Mouse (Mus musculus): Measurements from ENCODE around the gene Ccr6. TPM values are rescaled to one million over a fixed set of nuclear protein-coding genes. Genes with fewer than 3 reads are reported as not detected.

Ccr6 gene
- total RNA-seq, 1 experiment = 0.18 TPM

- Histone ChIP-seq H3K4me3 (ENCODE audit: insufficient read depth in 1 of 2, low read depth in 1 of 2, low read length in 2 of 2, poor library complexity in 1 of 2, severe bottlenecking in 1 of 2) (no peak overlapping the region), H3K27ac (ENCODE audit: insufficient read depth, low read depth, low read length, poor library complexity, severe bottlenecking) (no peak overlapping the region), H3K4me1 (ENCODE audit: control insufficient read depth in 2 of 2, insufficient read depth in 2 of 2, low read length in 2 of 2, poor library complexity in 1 of 2) (peaks cover 0 to 32% of the 10 kb centered on the region in 2 experiments; a peak in 2 of 4 replicates), H3K9me3 (ENCODE audit: control insufficient read depth, insufficient read depth, low read depth, low read length) (no peaks in the 10 kb centered on the region), H3K9ac (ENCODE audit: insufficient read depth, low read depth, low read length, poor library complexity, severe bottlenecking) (no peak overlapping the region), H3K36me3 (ENCODE audit: control insufficient read depth, insufficient read depth, low read length, poor library complexity, severe bottlenecking) (no peaks in the 10 kb centered on the region)
- in situ Hi-C loops (cut with MboI; ENCODE audit: low sequenced_read_pairs in 2 of 2, unreplicated experiment in 2 of 2) = no loop called here
- no peak for TF ChIP-seq MAFK (IDR thresholded peaks at IDR 0.05; ENCODE audit: insufficient read depth, low read depth, low read length)
- TF ChIP-seq ZNF384 (IDR thresholded peaks at IDR 0.05; ENCODE audit: low read depth, low read length) = no peak
- TF ChIP-seq CHD2 (IDR thresholded peaks at IDR 0.05; ENCODE audit: low read depth, low read length) = no peak
- TF ChIP-seq ZC3H11A (IDR thresholded peaks at IDR 0.05; ENCODE audit: borderline replicate concordance, low read depth, low read length) = no peak
- TF ChIP-seq HCFC1 (IDR thresholded peaks at IDR 0.05; ENCODE audit: borderline replicate concordance, insufficient read depth, low read length) = no peak
- no peak for DNase-seq (ENCODE audit: low read depth, low spot score)
Measured at GRCm38 (mm10) chr17:8241645-8242044, 5.8 kb downstream of the Ccr6 start.

GRCm38 (mm10) chr17:8242186-8242585, 6.3 kb downstream of the Ccr6 start:
- Histone ChIP-seq H3K4me1 (ENCODE audit: control insufficient read depth in 2 of 2, insufficient read depth in 2 of 2, low read length in 2 of 2, poor library complexity in 1 of 2) (peaks cover 0 to 32% of the 10 kb centered on the region in 2 experiments; a peak in 2 of 4 replicates), H3K36me3 (ENCODE audit: control insufficient read depth, insufficient read depth, low read length, poor library complexity, severe bottlenecking) (no peaks in the 10 kb centered on the region), H3K27ac (ENCODE audit: insufficient read depth, low read depth, low read length, poor library complexity, severe bottlenecking) (no peak overlapping the region), H3K9ac (ENCODE audit: insufficient read depth, low read depth, low read length, poor library complexity, severe bottlenecking) (no peak overlapping the region), H3K4me3 (ENCODE audit: insufficient read depth in 1 of 2, low read depth in 1 of 2, low read length in 2 of 2, poor library complexity in 1 of 2, severe bottlenecking in 1 of 2) (no peak overlapping the region), H3K9me3 (ENCODE audit: control insufficient read depth, insufficient read depth, low read depth, low read length) (no peaks in the 10 kb centered on the region)
- in situ Hi-C loops (cut with MboI; ENCODE audit: low sequenced_read_pairs in 2 of 2, unreplicated experiment in 2 of 2) = no loop called here
- no peak for TF ChIP-seq CHD2 (IDR thresholded peaks at IDR 0.05; ENCODE audit: low read depth, low read length)
- TF ChIP-seq ZC3H11A (IDR thresholded peaks at IDR 0.05; ENCODE audit: borderline replicate concordance, low read depth, low read length) = no peak
- TF ChIP-seq HCFC1 (IDR thresholded peaks at IDR 0.05; ENCODE audit: borderline replicate concordance, insufficient read depth, low read length) = no peak
- no peak for TF ChIP-seq ZNF384 (IDR thresholded peaks at IDR 0.05; ENCODE audit: low read depth, low read length)
- no peak for TF ChIP-seq MAFK (IDR thresholded peaks at IDR 0.05; ENCODE audit: insufficient read depth, low read depth, low read length)
- DNase-seq (ENCODE audit: low read depth, low spot score) = no peak

GRCm38 (mm10) chr17:8244124-8244523, 8.3 kb downstream of the Ccr6 start:
- no peak overlapping the region for H3K27ac ChIP-seq (ENCODE audit: insufficient read depth, low read depth, low read length, poor library complexity, severe bottlenecking)
- no peak overlapping the region for H3K4me3 ChIP-seq (ENCODE audit: insufficient read depth in 1 of 2, low read depth in 1 of 2, low read length in 2 of 2, poor library complexity in 1 of 2, severe bottlenecking in 1 of 2)
- no peaks in the 10 kb centered on the region for H3K36me3 ChIP-seq (ENCODE audit: control insufficient read depth, insufficient read depth, low read length, poor library complexity, severe bottlenecking)
- in situ Hi-C loops (cut with MboI; ENCODE audit: low sequenced_read_pairs in 2 of 2, unreplicated experiment in 2 of 2) = no loop called here
- no peaks in the 10 kb centered on the region for H3K9me3 ChIP-seq (ENCODE audit: control insufficient read depth, insufficient read depth, low read depth, low read length)
- TF ChIP-seq ZNF384 (IDR thresholded peaks at IDR 0.05; ENCODE audit: low read depth, low read length) (no peak), ZC3H11A (IDR thresholded peaks at IDR 0.05; ENCODE audit: borderline replicate concordance, low read depth, low read length) (no peak), MAFK (IDR thresholded peaks at IDR 0.05; ENCODE audit: insufficient read depth, low read depth, low read length) (no peak), CHD2 (IDR thresholded peaks at IDR 0.05; ENCODE audit: low read depth, low read length) (no peak), HCFC1 (IDR thresholded peaks at IDR 0.05; ENCODE audit: borderline replicate concordance, insufficient read depth, low read length) (no peak)
- no peak overlapping the region for H3K9ac ChIP-seq (ENCODE audit: insufficient read depth, low read depth, low read length, poor library complexity, severe bottlenecking)
- H3K4me1 ChIP-seq (ENCODE audit: control insufficient read depth in 2 of 2, insufficient read depth in 2 of 2, low read length in 2 of 2, poor library complexity in 1 of 2) = peaks cover 0 to 26% of the 10 kb centered on the region in 2 experiments; a peak in 2 of 4 replicates
- DNase-seq (ENCODE audit: low read depth, low spot score) = no peak

GRCm38 (mm10) chr17:8246102-8246754, 10.4 kb downstream of the Ccr6 start:
- Histone ChIP-seq H3K9ac (ENCODE audit: insufficient read depth, low read depth, low read length, poor library complexity, severe bottlenecking) (no peak overlapping the region), H3K27ac (ENCODE audit: insufficient read depth, low read depth, low read length, poor library complexity, severe bottlenecking) (no peak overlapping the region), H3K4me3 (ENCODE audit: insufficient read depth in 1 of 2, low read depth in 1 of 2, low read length in 2 of 2, poor library complexity in 1 of 2, severe bottlenecking in 1 of 2) (no peak overlapping the region), H3K9me3 (ENCODE audit: control insufficient read depth, insufficient read depth, low read depth, low read length) (no peaks in the 10 kb centered on the region), H3K4me1 (ENCODE audit: control insufficient read depth in 2 of 2, insufficient read depth in 2 of 2, low read length in 2 of 2, poor library complexity in 1 of 2) (peaks cover 0 to 9% of the 10 kb centered on the region in 2 experiments; a peak in 1 of 4 replicates), H3K36me3 (ENCODE audit: control insufficient read depth, insufficient read depth, low read length, poor library complexity, severe bottlenecking) (no peaks in the 10 kb centered on the region)
- no peak for DNase-seq (ENCODE audit: low read depth, low spot score)
- in situ Hi-C loops (cut with MboI; ENCODE audit: low sequenced_read_pairs in 2 of 2, unreplicated experiment in 2 of 2) = no loop called here
- TF ChIP-seq CHD2 (IDR thresholded peaks at IDR 0.05; ENCODE audit: low read depth, low read length) = no peak
- no peak for TF ChIP-seq ZC3H11A (IDR thresholded peaks at IDR 0.05; ENCODE audit: borderline replicate concordance, low read depth, low read length)
- no peak for TF ChIP-seq HCFC1 (IDR thresholded peaks at IDR 0.05; ENCODE audit: borderline replicate concordance, insufficient read depth, low read length)
- TF ChIP-seq MAFK (IDR thresholded peaks at IDR 0.05; ENCODE audit: insufficient read depth, low read depth, low read length) = no peak
- TF ChIP-seq ZNF384 (IDR thresholded peaks at IDR 0.05; ENCODE audit: low read depth, low read length) = no peak
